Mouse (Mus musculus) MEL (cell line): ENCODE results near the gene Papss1.

ENCODE experiments used
- CHD2 ChIP-seq: IDR thresholded peaks from 2 replicates; pipeline ENCODE4 v1.6.1; 2011; ENCODE audit warnings: low read length, improper control_type of control experiment
- CTCF ChIP-seq, 3 experiments: IDR thresholded peaks in 2 of 3; conservative IDR thresholded peaks in 1 of 3; 2 replicates each; pipeline ENCODE4 v1.5.1; 2011 to 2012; ENCODE audit warnings: low read length in 3 of 3, low read depth in 2 of 3, mild to moderate bottlenecking in 2 of 3, improper control_type of control experiment in 1 of 3, inconsistent platforms in 1 of 3, mixed read lengths in 1 of 3, moderate library complexity in 1 of 3; ENCODE audit not compliant: control insufficient read depth in 1 of 3, insufficient read depth in 1 of 3, poor library complexity in 1 of 3, severe bottlenecking in 1 of 3
- ETS1 ChIP-seq: IDR thresholded peaks from 2 replicates; pipeline ENCODE4 v1.6.1; 2012; ENCODE audit warnings: low read depth, mild to moderate bottlenecking, inconsistent platforms, low read length, improper control_type of control experiment, moderate library complexity
- MEF2A ChIP-seq: IDR thresholded peaks from 2 replicates; pipeline ENCODE4 v1.6.1; 2014; ENCODE audit warnings: low read depth, mild to moderate bottlenecking, inconsistent platforms, low read length, improper control_type of control experiment; ENCODE audit not compliant: poor library complexity, insufficient replicate concordance, severe bottlenecking; ENCODE audit errors: extremely low read depth
- NELFE ChIP-seq: IDR thresholded peaks from 2 replicates; pipeline ENCODE4 v1.6.1; 2011; ENCODE audit warnings: low read depth, low read length, improper control_type of control experiment
- NRF1 ChIP-seq: IDR thresholded peaks from 2 replicates; pipeline ENCODE4 v1.6.1; 2014; ENCODE audit warnings: low read depth, mild to moderate bottlenecking, inconsistent platforms, low read length, improper control_type of control experiment, moderate library complexity; ENCODE audit not compliant: poor library complexity, insufficient read depth, severe bottlenecking
- POLR2A ChIP-seq, 2 experiments: IDR thresholded peaks; 2 replicates each; pipeline ENCODE4 v1.6.1; 2011 to 2012; ENCODE audit warnings: low read length in 2 of 2, mild to moderate bottlenecking in 2 of 2, control low read depth in 1 of 2, improper control_type of control experiment in 1 of 2, low read depth in 1 of 2, moderate library complexity in 1 of 2; ENCODE audit not compliant: control insufficient read depth in 1 of 2, insufficient read depth in 1 of 2, poor library complexity in 1 of 2
- SIN3A ChIP-seq: IDR thresholded peaks from 2 replicates; pipeline ENCODE4 v1.6.1; 2012; ENCODE audit warnings: low read length, improper control_type of control experiment, inconsistent platforms
- TBP ChIP-seq: IDR thresholded peaks from 2 replicates; pipeline ENCODE4 v1.8.0; 2011; ENCODE audit warnings: low read depth, low read length, improper control_type of control experiment
- TCF12 ChIP-seq: IDR thresholded peaks from 2 replicates; pipeline ENCODE4 v1.6.1; 2014; ENCODE audit warnings: low read depth, mild to moderate bottlenecking, inconsistent platforms, low read length, improper control_type of control experiment, moderate library complexity
- USF1 ChIP-seq: IDR thresholded peaks from 2 replicates; pipeline ENCODE4 v1.6.1; 2014; ENCODE audit warnings: low read depth, mild to moderate bottlenecking, inconsistent platforms, low read length, improper control_type of control experiment, moderate library complexity
- ZC3H11A ChIP-seq: IDR thresholded peaks from 2 replicates; pipeline ENCODE4 v1.6.1; 2012; ENCODE audit warnings: low read depth, mild to moderate bottlenecking, inconsistent platforms, low read length, improper control_type of control experiment

DNA sequence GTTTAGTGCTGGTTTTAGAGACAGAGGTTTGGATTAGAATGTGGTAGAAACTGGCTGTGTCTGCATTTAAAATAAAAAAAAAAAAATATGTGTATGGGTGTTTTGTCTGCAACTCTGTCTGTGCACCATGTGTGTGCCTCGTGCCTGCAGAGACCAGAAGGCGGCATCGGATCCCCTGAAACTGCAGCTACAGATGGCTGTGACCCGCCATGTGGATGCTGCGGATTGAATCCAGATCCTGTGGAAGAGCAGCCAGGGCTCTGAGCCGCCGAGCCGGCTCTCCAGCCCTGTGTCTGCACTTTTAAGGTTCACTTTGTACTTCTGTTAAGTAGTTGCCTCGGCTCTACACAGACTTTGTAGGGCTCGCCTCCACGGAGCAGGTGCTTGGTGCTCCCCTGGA is 29.8 kb downstream of the Papss1 start:
- TF ChIP-seq ETS1: no peak
- no peak for TF ChIP-seq CTCF (IDR thresholded peaks at IDR 0.05 in 2 of 3, conservative IDR thresholded peaks at IDR 0.05 in 1 of 3; ENCODE audit: control insufficient read depth in 1 of 3, insufficient read depth in 1 of 3, low read depth in 2 of 3, low read length in 3 of 3, poor library complexity in 1 of 3, severe bottlenecking in 1 of 3)
- TF ChIP-seq NELFE: no peak
- TF ChIP-seq POLR2A (IDR thresholded peaks at IDR 0.05; ENCODE audit: control insufficient read depth in 1 of 2, insufficient read depth in 1 of 2, low read depth in 1 of 2, low read length in 2 of 2, poor library complexity in 1 of 2): no peak
- TF ChIP-seq SIN3A: no peak
- TF ChIP-seq USF1: no peak
- TF ChIP-seq NRF1: no peak
- TF ChIP-seq MEF2A: no peak
- no peak for TF ChIP-seq CHD2
- TF ChIP-seq ZC3H11A: no peak
- no peak for TF ChIP-seq TBP
- TF ChIP-seq TCF12: no peak
